Mouse (Mus musculus) CH12.LX (cell line): ENCODE measurements at regions not wholly inside any gene's neighbourhood (a gene's known extent, or its start where the extent isn't known, plus 50 kb on each side); places are given as distances from the start of the nearest gene placed in this dataset.

Source experiments
- CTCF ChIP-seq, 2 experiments: IDR thresholded peaks in 1 of 2; conservative IDR thresholded peaks in 1 of 2; 2 replicates each; pipeline ENCODE4 v1.5.1; 2011 to 2012; ENCODE audit warnings: low read depth in 2 of 2, low read length in 2 of 2, improper control_type of control experiment in 1 of 2, inconsistent platforms in 1 of 2, mild to moderate bottlenecking in 1 of 2, moderate library complexity in 1 of 2
- EP300 ChIP-seq: IDR thresholded peaks from 2 replicates; pipeline ENCODE4 v1.6.1; 2011; ENCODE audit warnings: low read length, improper control_type of control experiment
- JUND ChIP-seq: conservative IDR thresholded peaks from 2 replicates; pipeline ENCODE4 v1.6.1; 2011; ENCODE audit warnings: low read depth, low read length, improper control_type of control experiment
- MAX ChIP-seq: IDR thresholded peaks from 2 replicates; pipeline ENCODE4 v1.6.1; 2011; ENCODE audit warnings: low read length, improper control_type of control experiment
- MAZ ChIP-seq: IDR thresholded peaks from 2 replicates; pipeline ENCODE4 v1.6.1; 2012; ENCODE audit warnings: low read depth, mild to moderate bottlenecking, inconsistent platforms, low read length, improper control_type of control experiment, moderate library complexity
- POLR2A ChIP-seq: IDR thresholded peaks from 2 replicates; pipeline ENCODE4 v1.6.1; 2011; ENCODE audit warnings: low read depth, mild to moderate bottlenecking, improper control_type of control experiment, low read length
- POLR2AphosphoS2 ChIP-seq: IDR thresholded peaks from 2 replicates; pipeline ENCODE4 v1.6.1; 2011; ENCODE audit warnings: low read depth, low read length, improper control_type of control experiment
- TBP ChIP-seq: conservative IDR thresholded peaks from 2 replicates; pipeline ENCODE4 v1.6.1; 2011; ENCODE audit warnings: low read depth, low read length, improper control_type of control experiment
- USF1 ChIP-seq: IDR thresholded peaks from 2 replicates; pipeline ENCODE4 v1.6.1; 2014; ENCODE audit warnings: low read depth, mild to moderate bottlenecking, inconsistent platforms, low read length, improper control_type of control experiment
- USF2 ChIP-seq: conservative IDR thresholded peaks from 2 replicates; pipeline ENCODE4 v1.6.1; 2011; ENCODE audit warnings: low read depth, low read length, improper control_type of control experiment
- ZMIZ1 ChIP-seq: IDR thresholded peaks from 2 replicates; pipeline ENCODE4 v1.6.1; 2012; ENCODE audit warnings: low read depth, mild to moderate bottlenecking, inconsistent platforms, low read length, improper control_type of control experiment

DNA sequence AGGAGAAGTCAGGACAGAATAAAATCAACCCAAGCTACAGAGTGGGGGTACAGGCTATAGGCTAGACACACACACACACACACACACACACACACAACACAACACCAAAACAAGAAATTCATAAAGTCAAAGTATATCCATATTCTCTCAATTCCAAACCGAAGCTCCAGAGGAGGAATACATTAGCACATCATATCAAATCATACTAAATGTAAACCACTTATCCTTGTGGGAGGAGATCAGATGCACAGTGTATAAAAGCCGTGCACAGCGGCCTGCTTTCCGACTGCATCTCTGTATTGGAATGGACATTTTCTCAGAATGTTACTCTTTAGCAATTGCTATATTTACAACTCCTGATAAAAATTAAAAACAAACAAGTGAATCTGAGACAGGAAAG lies 427.9 kb downstream of the Efnb2 start:
- TF ChIP-seq USF1, result no peak
- TF ChIP-seq JUND, result no peak
- TF ChIP-seq CTCF (conservative IDR thresholded peaks at IDR 0.05 in 1 of 2, IDR thresholded peaks at IDR 0.05 in 1 of 2; ENCODE audit: low read depth in 2 of 2, low read length in 2 of 2), result no peak
- no peak for TF ChIP-seq MAZ
- TF ChIP-seq POLR2AphosphoS2, result no peak
- TF ChIP-seq EP300, result no peak
- TF ChIP-seq MAX, result no peak
- TF ChIP-seq POLR2A, result no peak
- no peak for TF ChIP-seq USF2
- TF ChIP-seq TBP, result no peak
- TF ChIP-seq ZMIZ1, result no peak
